Mouse (Mus musculus): ENCODE data around the gene Lrba.

The Lrba gene

GRCm38 (mm10) chr3:86518506-86519109 is 294.1 kb downstream of the Lrba start:
- no peak for DNase-seq (ENCODE audit: low spot score in 2 of 2)

DNA sequence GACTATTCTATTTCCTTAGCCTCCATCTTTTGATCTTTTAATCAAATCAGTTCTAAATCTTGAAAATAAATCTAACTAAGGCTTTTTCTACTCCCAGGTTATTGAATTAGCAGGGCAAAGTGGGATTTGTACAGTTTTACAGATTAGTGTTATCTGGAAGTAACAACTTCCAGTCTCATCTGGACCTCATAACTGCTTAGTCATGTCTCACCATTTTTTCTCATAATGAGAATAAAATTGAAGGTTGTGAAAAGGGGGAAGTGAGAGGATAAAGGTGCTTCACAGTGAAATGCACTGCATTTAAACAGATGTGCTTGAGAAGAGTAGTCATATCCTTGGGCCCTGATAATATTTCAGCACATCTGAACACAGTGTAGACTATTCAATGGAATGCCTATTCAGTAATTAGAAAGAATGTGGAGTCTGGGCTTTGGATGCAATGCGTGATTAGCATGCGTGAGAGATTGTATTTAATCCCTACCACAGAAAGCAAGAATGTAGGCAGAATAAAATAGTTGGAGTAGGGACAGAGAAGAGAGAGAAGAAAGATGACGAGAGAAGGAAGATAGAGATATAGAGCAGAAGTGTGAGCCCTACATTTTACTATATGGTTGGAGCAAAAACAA is 298.5 kb downstream of the Lrba start:
- DNase-seq (ENCODE audit: low spot score in 2 of 2): no peak

- DNase-seq (ENCODE audit: low spot score in 2 of 2): no peak
Observed at GRCm38 (mm10) chr3:86531531-86532269, 307.2 kb downstream of the Lrba start.

DNA sequence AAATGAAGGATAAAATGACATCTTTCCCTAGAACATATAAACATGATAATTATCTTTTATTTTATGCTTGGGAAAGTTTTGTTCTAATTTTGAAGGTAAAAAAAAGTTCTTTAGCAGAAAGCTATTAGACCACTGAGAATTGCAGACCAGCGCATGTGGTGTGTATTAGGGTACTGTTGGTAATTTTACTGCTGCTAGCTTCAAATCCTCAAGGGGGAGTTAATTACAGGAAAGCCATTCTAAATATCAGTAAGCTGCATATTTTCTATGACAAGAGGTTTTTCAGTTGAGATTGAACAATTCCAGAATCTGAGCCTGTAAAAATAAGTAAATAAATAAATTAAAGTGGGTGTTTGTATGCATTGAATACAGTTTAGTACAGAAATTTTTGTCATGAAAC is 312.3 kb downstream of the Lrba start:
- no peak for DNase-seq (ENCODE audit: low spot score in 2 of 2)

- no peak for DNase-seq (ENCODE audit: low spot score in 2 of 2)
Observed at GRCm38 (mm10) chr3:86538645-86539554, 314.4 kb downstream of the Lrba start.

DNA sequence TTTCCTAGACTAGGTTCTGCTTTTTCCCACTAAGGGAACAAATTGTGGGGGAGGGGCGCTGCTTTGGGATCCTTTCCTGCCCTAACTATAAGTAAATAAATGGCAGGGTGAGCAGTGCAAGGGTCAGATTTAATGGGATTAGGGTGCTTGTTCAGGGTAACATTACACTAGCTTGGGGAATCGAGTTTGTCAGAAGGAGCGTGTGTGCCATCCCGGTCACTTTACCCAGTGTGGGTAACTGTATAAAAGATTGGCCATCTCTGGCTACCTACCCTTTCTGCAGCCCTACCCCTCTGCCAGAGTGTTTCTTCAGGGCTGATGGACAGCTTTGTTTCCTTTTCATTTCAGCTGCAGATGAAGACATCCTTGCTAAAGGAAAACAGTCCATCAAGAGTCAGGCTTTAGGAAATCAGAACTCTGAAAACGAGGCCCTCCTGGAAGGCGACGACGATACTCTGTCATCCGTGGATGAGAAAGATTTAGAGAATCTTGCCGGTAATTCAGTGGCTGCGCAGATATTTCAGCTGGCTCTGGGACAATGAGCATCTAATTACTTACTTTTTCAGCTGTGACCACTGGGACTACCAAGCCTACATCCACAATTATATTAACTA is 315.2 kb downstream of the Lrba start:
- DNase-seq (ENCODE audit: low spot score in 2 of 2): no peak

GRCm38 (mm10) chr3:86541074-86541614 is 316.7 kb downstream of the Lrba start:
- DNase-seq (ENCODE audit: low spot score in 2 of 2): no peak

DNA sequence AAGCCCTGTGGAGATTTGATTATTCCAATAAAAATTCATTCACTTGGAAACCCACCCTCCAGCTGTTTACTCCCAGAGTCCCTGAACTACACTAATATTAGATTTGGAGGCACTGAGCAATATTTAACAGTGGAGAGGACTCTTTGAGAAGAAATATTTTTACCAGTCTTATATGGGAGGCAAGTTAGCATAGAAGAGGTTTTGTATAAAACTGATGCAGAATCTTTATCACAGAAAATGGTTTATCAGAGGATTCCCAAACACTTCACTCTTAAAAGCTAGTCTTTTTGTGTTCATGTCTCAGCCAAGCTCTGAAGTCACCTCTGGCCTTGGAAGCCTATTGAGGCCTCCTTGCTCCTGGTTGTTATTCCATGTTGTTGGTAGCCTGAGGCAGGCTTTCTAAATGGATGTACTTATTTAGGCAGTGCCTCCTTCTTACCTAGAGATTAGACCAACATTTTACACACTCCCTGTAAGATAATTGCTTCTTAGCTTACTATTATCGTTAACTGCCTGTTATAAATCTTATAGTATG is 317.4 kb downstream of the Lrba start:
- no peak for DNase-seq (ENCODE audit: low spot score in 2 of 2)

- DNase-seq (ENCODE audit: low spot score in 2 of 2): no peak
Observed at GRCm38 (mm10) chr3:86544785-86545184, 320.3 kb downstream of the Lrba start.

DNA sequence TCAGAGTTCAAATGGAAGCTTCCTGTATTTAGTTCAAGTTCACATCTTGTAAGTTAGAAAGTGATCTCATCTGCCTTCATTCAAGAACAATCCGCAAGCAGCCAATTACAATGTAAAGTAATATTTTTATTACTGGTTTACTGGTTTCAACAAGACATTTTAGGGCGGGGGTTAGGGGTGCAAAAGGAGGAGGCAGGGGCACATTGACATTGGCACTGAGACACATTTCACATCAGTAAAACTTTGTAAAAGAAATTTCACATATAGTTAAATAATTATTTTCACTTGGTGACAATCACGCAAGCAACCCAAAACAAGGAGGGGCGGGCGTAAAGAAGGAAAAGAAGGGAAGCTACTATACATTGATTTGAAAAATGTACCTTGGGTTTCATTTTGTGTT is 321.5 kb downstream of the Lrba start:
- DNase-seq (ENCODE audit: low spot score in 2 of 2): no peak

DNA sequence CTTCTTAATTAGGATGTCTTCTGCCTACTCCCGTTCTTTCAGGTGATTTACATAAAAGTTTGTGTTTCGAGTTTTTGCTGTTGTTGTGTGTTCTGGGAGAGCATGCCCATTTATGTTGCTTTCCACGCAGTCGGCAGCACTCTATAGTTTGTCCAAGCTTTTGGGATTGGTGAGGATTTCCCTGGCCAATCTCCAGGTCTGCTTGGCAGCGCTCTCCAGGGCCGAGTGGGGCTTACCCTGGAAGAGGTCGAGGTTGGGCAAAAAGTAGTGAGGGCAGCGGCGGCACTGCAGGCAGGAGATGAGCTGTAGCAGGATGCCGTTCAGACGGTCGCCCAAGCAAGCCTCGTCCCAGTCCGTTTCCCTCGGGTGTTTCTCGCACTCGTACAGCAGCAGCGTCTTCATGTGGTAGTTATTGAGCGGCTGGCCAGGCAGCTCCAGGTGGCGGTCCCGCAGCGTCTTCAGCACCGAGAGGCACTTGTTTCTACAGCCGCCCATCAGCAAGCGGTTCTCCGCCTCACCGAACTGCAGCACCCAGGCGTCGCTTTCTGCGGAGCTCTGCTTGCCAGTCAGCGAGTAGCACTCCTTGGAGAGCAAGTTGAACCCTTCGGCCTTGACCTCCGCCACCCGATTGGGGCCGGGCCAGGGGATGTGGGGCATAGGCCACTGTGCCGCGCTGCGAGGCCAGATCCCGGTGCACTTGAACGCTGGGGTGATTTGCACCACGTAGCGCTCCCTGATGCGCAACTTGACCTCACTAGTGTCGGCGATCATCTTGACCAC is 322.2 kb downstream of the Lrba start:
- peak; percentile 25 to 67 for DNase-seq (ENCODE audit: low spot score in 2 of 2)

DNA sequence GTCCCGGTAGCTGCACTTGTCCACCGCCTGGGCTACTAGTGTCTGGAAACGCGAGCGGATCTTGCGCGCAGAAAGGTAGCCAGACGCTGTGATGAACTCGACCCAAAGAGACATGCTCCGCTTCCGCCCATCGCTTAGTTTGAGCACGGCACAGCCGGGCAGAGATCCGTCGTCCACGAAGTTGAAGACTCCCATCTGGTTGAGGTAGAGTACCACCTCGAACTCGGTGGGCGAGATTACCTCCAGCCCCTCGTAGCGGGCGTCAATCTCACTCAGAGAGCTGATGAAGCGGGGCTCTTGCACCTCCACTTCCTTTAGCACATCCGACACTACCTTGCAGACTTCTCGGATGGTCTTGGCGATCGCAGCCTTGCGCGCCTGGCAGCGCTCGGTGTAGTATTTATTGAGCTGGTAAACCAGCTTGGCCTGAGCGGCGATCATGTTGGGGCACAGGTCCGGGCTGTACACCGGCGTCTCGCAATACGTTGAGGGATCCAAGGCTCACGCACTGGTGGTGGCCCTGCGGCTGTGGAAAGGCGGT is 322.8 kb downstream of the Lrba start:
- DNase-seq (ENCODE audit: low spot score in 2 of 2): no peak

DNA sequence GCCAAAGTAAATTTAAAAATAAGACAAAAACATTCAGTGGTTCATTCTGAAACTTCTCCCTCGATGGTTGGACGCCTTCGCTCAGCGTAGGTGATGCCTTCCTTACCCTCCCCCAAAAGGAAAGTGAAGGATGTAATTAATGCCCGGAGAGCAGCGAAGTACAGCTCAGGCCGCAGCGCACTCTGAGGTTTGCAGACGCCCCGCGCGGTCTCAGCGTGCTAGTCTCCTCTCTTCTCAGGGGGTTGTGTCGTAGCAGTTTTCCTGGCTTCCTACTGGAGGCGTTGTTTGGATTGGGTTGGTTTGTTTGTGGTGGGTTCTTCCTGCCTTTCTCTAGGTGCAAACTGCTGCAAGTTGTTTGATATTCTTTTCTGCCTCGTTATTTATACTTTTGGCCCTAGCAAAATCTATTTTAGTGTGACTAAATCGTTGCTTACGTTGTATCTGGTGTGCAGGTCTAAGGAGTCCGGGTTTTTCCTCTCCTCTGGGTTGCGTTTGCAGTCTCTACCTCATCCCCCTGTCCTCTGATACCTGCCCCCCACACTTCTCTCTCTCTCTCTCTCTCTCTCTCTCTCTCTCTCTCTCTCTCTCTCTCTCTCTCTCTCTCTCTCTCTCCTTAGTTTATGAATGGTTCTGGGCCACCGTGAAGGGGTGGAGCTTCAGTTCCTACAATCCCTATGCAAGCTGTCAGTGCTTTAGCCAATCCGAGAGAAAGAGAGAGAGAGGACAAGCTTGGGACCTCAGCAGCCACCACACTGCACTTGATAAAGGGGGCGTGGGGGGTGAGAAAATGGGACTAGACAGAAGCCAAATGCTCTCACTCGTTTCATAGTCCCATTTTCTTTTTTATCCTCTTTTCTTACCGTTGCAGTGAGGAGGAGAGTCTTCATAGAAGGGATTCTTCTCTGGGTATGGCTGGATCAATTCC is 323.9 kb downstream of the Lrba start, which contains the start of gene Mab21l2:
Gene Mab21l2, minus strand, starts transcription at position 539 of the 925 bp plus-strand sequence.
- DNase-seq (ENCODE audit: low spot score in 2 of 2): no peak

DNA sequence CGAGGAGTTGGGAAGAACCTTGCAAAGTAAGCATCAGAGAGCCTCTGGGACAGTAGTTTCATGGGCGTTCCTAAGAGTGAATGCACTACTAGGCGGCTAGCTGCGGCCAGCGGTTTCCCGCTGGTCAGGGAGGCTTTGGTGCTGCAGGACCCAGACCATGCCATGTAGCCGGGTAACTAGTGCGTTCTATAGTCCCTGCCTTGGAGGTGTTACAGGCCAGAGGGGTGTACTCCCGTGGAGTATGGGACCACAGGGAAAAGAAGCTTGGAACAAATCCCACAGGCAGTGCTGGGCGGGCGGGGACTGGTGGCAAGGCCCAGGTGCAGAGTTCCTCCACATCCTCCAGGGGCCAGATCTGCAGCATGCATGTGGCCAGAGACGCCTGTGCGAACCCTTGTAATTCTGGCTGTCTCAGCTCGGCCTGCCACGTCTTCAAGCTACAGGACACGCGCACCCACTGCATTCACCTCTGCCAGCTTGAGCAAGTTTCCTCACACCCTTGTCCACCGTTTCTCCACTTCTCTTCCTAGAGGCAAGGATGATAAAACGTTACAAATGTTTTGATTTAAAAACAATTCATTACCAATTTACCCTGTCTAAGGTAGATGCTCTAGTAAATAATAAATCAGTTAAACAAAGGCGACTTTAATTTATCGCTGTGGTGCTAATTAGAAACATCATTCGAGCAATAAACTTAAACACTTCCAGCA is 326.0 kb downstream of the Lrba start:
- DNase-seq (ENCODE audit: low spot score in 2 of 2): no peak

DNA sequence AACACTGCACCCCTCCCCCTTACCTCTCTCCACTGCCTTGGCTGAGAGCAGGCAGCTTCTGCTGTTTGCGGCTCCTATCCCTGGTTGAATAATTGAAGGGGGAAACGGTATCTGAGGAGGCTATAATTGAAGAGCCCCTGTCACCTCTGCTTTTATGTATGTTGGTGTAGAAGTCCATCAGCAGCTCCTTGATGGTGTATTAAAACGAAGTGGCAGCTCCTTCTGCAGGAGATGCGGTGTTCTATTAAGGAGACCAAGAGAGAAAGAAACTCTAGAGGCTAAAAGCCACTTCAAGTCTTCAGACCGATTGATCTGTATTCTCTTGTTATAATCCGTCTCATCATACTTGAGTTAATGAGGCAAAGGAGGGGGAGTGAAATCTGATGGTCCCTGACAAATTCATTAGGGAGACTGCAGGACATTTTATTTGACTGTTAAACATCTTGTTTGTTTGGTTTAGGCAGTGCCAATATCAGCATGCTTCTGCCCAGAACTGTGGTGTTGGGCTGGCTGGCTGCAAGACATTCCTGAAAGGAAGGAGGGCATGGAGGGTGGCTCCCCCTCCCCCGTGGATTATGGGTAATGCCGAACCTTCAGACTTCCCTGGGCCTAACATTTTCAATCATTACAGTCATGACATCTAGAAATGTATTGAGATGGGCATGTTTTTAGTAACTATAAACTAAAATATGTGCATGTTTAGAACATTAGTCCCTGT is 326.7 kb downstream of the Lrba start:
- DNase-seq (ENCODE audit: low spot score in 2 of 2): no peak

- no peak for DNase-seq (ENCODE audit: low spot score in 2 of 2)
Observed at GRCm38 (mm10) chr3:86552170-86552569, 327.7 kb downstream of the Lrba start.

DNA sequence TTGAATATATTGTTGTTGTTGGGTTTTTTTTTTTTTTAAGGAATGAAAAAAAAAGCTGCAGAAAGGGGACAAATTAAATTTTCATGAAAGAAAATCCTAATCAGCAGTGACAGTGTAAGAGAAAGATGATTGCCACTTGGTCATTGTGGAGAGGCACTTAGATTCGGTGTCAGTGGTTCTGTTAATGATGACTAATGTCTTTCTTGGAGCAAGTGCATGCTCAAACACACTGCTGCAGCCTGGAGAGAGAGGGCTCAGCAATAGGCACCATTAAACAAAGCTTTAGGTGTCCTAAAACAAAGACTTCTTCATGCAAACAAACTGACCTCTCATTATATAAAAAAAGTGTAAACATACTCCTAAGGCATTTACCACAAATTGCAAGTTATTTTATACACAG is 334.5 kb downstream of the Lrba start:
- DNase-seq (ENCODE audit: low spot score in 2 of 2): no peak
